Mouse (Mus musculus): Measurements from ENCODE around the gene Hs3st5. TPM values are rescaled to one million over a fixed set of nuclear protein-coding genes. Genes with fewer than 3 reads are reported as not detected.

Gene Hs3st5
- polyA plus RNA-seq, 1 experiment from 2014 or later, result 4.1 TPM

- WGBS, result 48% methylated on average over 13 of the region's 13 CpGs
- DNase-seq (ENCODE audit: low spot score) (peak; percentile 37), ATAC-seq (ENCODE audit: low read depth) (peak; percentile 88)
- H3K27ac ChIP-seq (replicated peaks; ENCODE audit: low read depth, low read length), result no peak overlapping the region
- no peak overlapping the region for H3K9ac ChIP-seq (ENCODE audit: low read depth, low read length)
- H3K27me3 ChIP-seq (replicated peaks; ENCODE audit: control insufficient read depth, insufficient read depth, low read length), result no peaks in the 10 kb centered on the region
- no peaks in the 10 kb centered on the region for H3K36me3 ChIP-seq (ENCODE audit: control insufficient read depth, insufficient read depth, low read length)
- no peaks in the 10 kb centered on the region for H3K9me3 ChIP-seq (ENCODE audit: control insufficient read depth, low read length)
- no peak overlapping the region for H3K4me2 ChIP-seq (ENCODE audit: low read depth, low read length)
- H3K4me1 ChIP-seq (ENCODE audit: control insufficient read depth, insufficient read depth, low read length), result 0 out of 2 replicates have a peak, but pooled peaks cover 4% of the 10 kb centered on the region
- no peak overlapping the region for H3K4me3 ChIP-seq (ENCODE audit: low read depth, low read length)
Observed at GRCm38 (mm10) chr10:36729361-36730098, 222.9 kb downstream of the Hs3st5 start.

- H3K36me3 ChIP-seq (ENCODE audit: control insufficient read depth, insufficient read depth, low read length), result no peaks in the 10 kb centered on the region
- H3K27me3 ChIP-seq (replicated peaks; ENCODE audit: control insufficient read depth, insufficient read depth, low read length), result no peaks in the 10 kb centered on the region
- no peak overlapping the region for H3K9ac ChIP-seq (ENCODE audit: low read depth, low read length)
- no peak for ATAC-seq (ENCODE audit: low read depth)
- no peaks in the 10 kb centered on the region for H3K4me1 ChIP-seq (ENCODE audit: control insufficient read depth, insufficient read depth, low read length)
- DNase-seq (ENCODE audit: low spot score), result no peak
- H3K9me3 ChIP-seq (ENCODE audit: control insufficient read depth, low read length), result no peaks in the 10 kb centered on the region
- no peak overlapping the region for H3K4me2 ChIP-seq (ENCODE audit: low read depth, low read length)
- no peak overlapping the region for H3K4me3 ChIP-seq (ENCODE audit: low read depth, low read length)
- no peak overlapping the region for H3K27ac ChIP-seq (replicated peaks; ENCODE audit: low read depth, low read length)
Observed at GRCm38 (mm10) chr10:36739375-36739774, 232.8 kb downstream of the Hs3st5 start.

GRCm38 (mm10) chr10:36750021-36750420, 243.4 kb downstream of the Hs3st5 start:
- WGBS, result 59% methylated on average over 1 of the region's 1 CpGs
- Histone ChIP-seq H3K27me3 (replicated peaks; ENCODE audit: control insufficient read depth, insufficient read depth, low read length) (no peaks in the 10 kb centered on the region), H3K36me3 (ENCODE audit: control insufficient read depth, insufficient read depth, low read length) (no peaks in the 10 kb centered on the region), H3K27ac (replicated peaks; ENCODE audit: low read depth, low read length) (no peak overlapping the region), H3K4me3 (ENCODE audit: low read depth, low read length) (no peak overlapping the region), H3K9ac (ENCODE audit: low read depth, low read length) (no peak overlapping the region), H3K9me3 (ENCODE audit: control insufficient read depth, low read length) (no peaks in the 10 kb centered on the region), H3K4me2 (ENCODE audit: low read depth, low read length) (no peak overlapping the region), H3K4me1 (ENCODE audit: control insufficient read depth, insufficient read depth, low read length) (no peaks in the 10 kb centered on the region)
- DNase-seq (ENCODE audit: low spot score) (no peak), ATAC-seq (ENCODE audit: low read depth) (no peak)

GRCm38 (mm10) chr10:36754471-36754870, 247.9 kb downstream of the Hs3st5 start:
- no peak for ATAC-seq (ENCODE audit: low read depth)
- Histone ChIP-seq H3K27me3 (replicated peaks; ENCODE audit: control insufficient read depth, insufficient read depth, low read length) (no peaks in the 10 kb centered on the region), H3K9me3 (ENCODE audit: control insufficient read depth, low read length) (no peaks in the 10 kb centered on the region), H3K4me3 (ENCODE audit: low read depth, low read length) (no peak overlapping the region), H3K36me3 (ENCODE audit: control insufficient read depth, insufficient read depth, low read length) (no peaks in the 10 kb centered on the region), H3K4me1 (ENCODE audit: control insufficient read depth, insufficient read depth, low read length) (no peaks in the 10 kb centered on the region), H3K4me2 (ENCODE audit: low read depth, low read length) (no peak overlapping the region), H3K9ac (ENCODE audit: low read depth, low read length) (no peak overlapping the region), H3K27ac (replicated peaks; ENCODE audit: low read depth, low read length) (no peak overlapping the region)
- WGBS, result 31% methylated on average over 1 of the region's 1 CpGs
- no peak for DNase-seq (ENCODE audit: low spot score)

GRCm38 (mm10) chr10:36773595-36773994, 267.0 kb downstream of the Hs3st5 start:
- Histone ChIP-seq H3K27ac (replicated peaks; ENCODE audit: low read depth, low read length) (no peak overlapping the region), H3K27me3 (replicated peaks; ENCODE audit: control insufficient read depth, insufficient read depth, low read length) (no peaks in the 10 kb centered on the region), H3K4me1 (ENCODE audit: control insufficient read depth, insufficient read depth, low read length) (no peaks in the 10 kb centered on the region), H3K36me3 (ENCODE audit: control insufficient read depth, insufficient read depth, low read length) (no peaks in the 10 kb centered on the region), H3K9me3 (ENCODE audit: control insufficient read depth, low read length) (no peaks in the 10 kb centered on the region), H3K4me2 (ENCODE audit: low read depth, low read length) (no peak overlapping the region), H3K9ac (ENCODE audit: low read depth, low read length) (no peak overlapping the region), H3K4me3 (ENCODE audit: low read depth, low read length) (no peak overlapping the region)
- DNase-seq (ENCODE audit: low spot score) (peak; percentile 43), ATAC-seq (ENCODE audit: low read depth) (no peak)

GRCm38 (mm10) chr10:36774898-36775297, 268.3 kb downstream of the Hs3st5 start:
- Histone ChIP-seq H3K9me3 (ENCODE audit: control insufficient read depth, low read length) (no peaks in the 10 kb centered on the region), H3K27ac (replicated peaks; ENCODE audit: low read depth, low read length) (no peak overlapping the region), H3K9ac (ENCODE audit: low read depth, low read length) (no peak overlapping the region), H3K4me3 (ENCODE audit: low read depth, low read length) (no peak overlapping the region), H3K27me3 (replicated peaks; ENCODE audit: control insufficient read depth, insufficient read depth, low read length) (no peaks in the 10 kb centered on the region), H3K36me3 (ENCODE audit: control insufficient read depth, insufficient read depth, low read length) (no peaks in the 10 kb centered on the region), H3K4me1 (ENCODE audit: control insufficient read depth, insufficient read depth, low read length) (no peaks in the 10 kb centered on the region), H3K4me2 (ENCODE audit: low read depth, low read length) (no peak overlapping the region)
- no peak for ATAC-seq (ENCODE audit: low read depth)
- WGBS, result 70% methylated on average over 6 of the region's 6 CpGs
- no peak for DNase-seq (ENCODE audit: low spot score)

- Histone ChIP-seq H3K9ac (ENCODE audit: low read depth, low read length) (no peak overlapping the region), H3K4me1 (ENCODE audit: control insufficient read depth, insufficient read depth, low read length) (no peaks in the 10 kb centered on the region), H3K4me2 (ENCODE audit: low read depth, low read length) (no peak overlapping the region), H3K9me3 (ENCODE audit: control insufficient read depth, low read length) (no peaks in the 10 kb centered on the region), H3K36me3 (ENCODE audit: control insufficient read depth, insufficient read depth, low read length) (no peaks in the 10 kb centered on the region), H3K27me3 (replicated peaks; ENCODE audit: control insufficient read depth, insufficient read depth, low read length) (no peaks in the 10 kb centered on the region), H3K4me3 (ENCODE audit: low read depth, low read length) (no peak overlapping the region), H3K27ac (replicated peaks; ENCODE audit: low read depth, low read length) (no peak overlapping the region)
- ATAC-seq (ENCODE audit: low read depth) (no peak), DNase-seq (ENCODE audit: low spot score) (no peak)
- 76% methylated on average over 1 of the region's 1 CpGs for WGBS
Observed at GRCm38 (mm10) chr10:36781641-36782040, 275.0 kb downstream of the Hs3st5 start.

GRCm38 (mm10) chr10:36786970-36787369, 280.4 kb downstream of the Hs3st5 start:
- no peak overlapping the region for H3K4me3 ChIP-seq (ENCODE audit: low read depth, low read length)
- H3K4me1 ChIP-seq (ENCODE audit: control insufficient read depth, insufficient read depth, low read length), result no peaks in the 10 kb centered on the region
- H3K36me3 ChIP-seq (ENCODE audit: control insufficient read depth, insufficient read depth, low read length), result no peaks in the 10 kb centered on the region
- H3K27me3 ChIP-seq (replicated peaks; ENCODE audit: control insufficient read depth, insufficient read depth, low read length), result no peaks in the 10 kb centered on the region
- no peak overlapping the region for H3K4me2 ChIP-seq (ENCODE audit: low read depth, low read length)
- H3K9me3 ChIP-seq (ENCODE audit: control insufficient read depth, low read length), result no peaks in the 10 kb centered on the region
- H3K9ac ChIP-seq (ENCODE audit: low read depth, low read length), result no peak overlapping the region
- WGBS, result 78% methylated on average over 7 of the region's 7 CpGs
- DNase-seq (ENCODE audit: low spot score), result no peak
- no peak for ATAC-seq (ENCODE audit: low read depth)
- no peak overlapping the region for H3K27ac ChIP-seq (replicated peaks; ENCODE audit: low read depth, low read length)

- H3K4me3 ChIP-seq (ENCODE audit: low read depth, low read length), result no peak overlapping the region
- no peak for ATAC-seq (ENCODE audit: low read depth)
- H3K9me3 ChIP-seq (ENCODE audit: control insufficient read depth, low read length), result no peaks in the 10 kb centered on the region
- H3K36me3 ChIP-seq (ENCODE audit: control insufficient read depth, insufficient read depth, low read length), result no peaks in the 10 kb centered on the region
- no peak overlapping the region for H3K9ac ChIP-seq (ENCODE audit: low read depth, low read length)
- no peak overlapping the region for H3K27ac ChIP-seq (replicated peaks; ENCODE audit: low read depth, low read length)
- H3K4me2 ChIP-seq (ENCODE audit: low read depth, low read length), result no peak overlapping the region
- DNase-seq (ENCODE audit: low spot score), result peak; percentile 58
- no peaks in the 10 kb centered on the region for H3K4me1 ChIP-seq (ENCODE audit: control insufficient read depth, insufficient read depth, low read length)
- 24% methylated on average over 2 of the region's 2 CpGs for WGBS
- H3K27me3 ChIP-seq (replicated peaks; ENCODE audit: control insufficient read depth, insufficient read depth, low read length), result no peaks in the 10 kb centered on the region
Observed at GRCm38 (mm10) chr10:36791771-36792170, 285.2 kb downstream of the Hs3st5 start.

Data from embryonic facial prominence, embryonic 14.5 days (tissue).